Comparison of ENCODE assay signal across 23 mouse cellular contexts in genomic region chr13:96313241-96313640, GRCm38 (mm10).
DNase-seq lines count a peak whose midpoint lies in the region; ATAC-seq and TF ChIP-seq lines count a peak whose summit lies in the region.
"Had no signal": no experiment of that assay in that cellular context is flagged by ENCODE, and none has a peak within 500 bp of the region (broad histone marks: within the 10 kb centered on the region; RNA-seq: fewer than 3 reads in every experiment).

No protein-coding gene starts in this region.

- H3K4me2 ChIP-seq in forebrain, embryonic 13.5 days, result no peak overlapping the region
- no peak overlapping the region for H3K4me2 ChIP-seq in forebrain, embryonic 11.5 days (ENCODE audit: low read depth, low read length, severe bottlenecking)
- no peak overlapping the region for H3K4me2 ChIP-seq in hindbrain, embryonic 16.5 days (ENCODE audit: low read length)
- H3K4me2 ChIP-seq in hindbrain, embryonic 14.5 days (replicated peaks), result no peak overlapping the region
- H3K4me2 ChIP-seq in midbrain, embryonic 14.5 days (ENCODE audit: low read length), result no peak overlapping the region
- H3K4me2 ChIP-seq in midbrain, embryonic 15.5 days, result no peak overlapping the region
- H3K4me2 ChIP-seq in forebrain, postnatal 0 days (ENCODE audit: low read depth), result no peak overlapping the region
- H3K4me2 ChIP-seq: embryonic facial prominence, embryonic 13.5 days; intestine, embryonic 15.5 days had no signal

- no peak overlapping the region for H3K27ac ChIP-seq in forebrain, embryonic 13.5 days
- H3K27ac ChIP-seq in forebrain, embryonic 11.5 days (ENCODE audit: low read depth, low read length), result no peak overlapping the region
- H3K27ac ChIP-seq in hindbrain, embryonic 16.5 days (ENCODE audit: low read depth, low read length), result no peak overlapping the region
- no peak overlapping the region for H3K27ac ChIP-seq in hindbrain, embryonic 14.5 days
- H3K27ac ChIP-seq in midbrain, embryonic 14.5 days (replicated peaks; ENCODE audit: low read depth, low read length), result no peak overlapping the region
- no peak overlapping the region for H3K27ac ChIP-seq in midbrain, embryonic 15.5 days
- no peak overlapping the region for H3K27ac ChIP-seq in forebrain, postnatal 0 days (ENCODE audit: low read depth, low read length)
- H3K27ac ChIP-seq: embryonic facial prominence, embryonic 13.5 days; heart, embryonic 10.5 days; intestine, embryonic 15.5 days had no signal

- no peak overlapping the region for H3K9ac ChIP-seq in forebrain, embryonic 13.5 days
- no peak overlapping the region for H3K9ac ChIP-seq in forebrain, embryonic 11.5 days (ENCODE audit: low read length)
- no peak overlapping the region for H3K9ac ChIP-seq in hindbrain, embryonic 16.5 days (ENCODE audit: low read depth, low read length)
- no peak overlapping the region for H3K9ac ChIP-seq in hindbrain, embryonic 14.5 days
- H3K9ac ChIP-seq in midbrain, embryonic 14.5 days (replicated peaks; ENCODE audit: low read length), result no peak overlapping the region
- no peak overlapping the region for H3K9ac ChIP-seq in midbrain, embryonic 15.5 days
- no peak overlapping the region for H3K9ac ChIP-seq in forebrain, postnatal 0 days
- H3K9ac ChIP-seq: embryonic facial prominence, embryonic 13.5 days; intestine, embryonic 15.5 days had no signal

- peak; percentile 68 for ATAC-seq in forebrain, embryonic 13.5 days
- no peak for ATAC-seq in forebrain, embryonic 11.5 days (replicated peaks; ENCODE audit: low FRiP score)
- ATAC-seq in hindbrain, embryonic 16.5 days, result peak; percentile 79; the same call in 1 of the 2 replicates
- no peak for ATAC-seq in hindbrain, embryonic 14.5 days (ENCODE audit: low FRiP score)
- ATAC-seq in midbrain, embryonic 14.5 days (ENCODE audit: low FRiP score, low TSS enrichment), result no peak
- no peak for ATAC-seq in midbrain, embryonic 15.5 days (replicated peaks)
- ATAC-seq in forebrain, postnatal 0 days, result peak; percentile 88
- ATAC-seq: activated CD4-positive, CD25-positive, alpha-beta regulatory T cell, adult 4 months; intestine, embryonic 15.5 days; Patski had no signal

- H3K36me3 ChIP-seq in forebrain, embryonic 13.5 days (ENCODE audit: poor library complexity, severe bottlenecking), result no peaks in the 10 kb centered on the region
- no peaks in the 10 kb centered on the region for H3K36me3 ChIP-seq in forebrain, embryonic 11.5 days (ENCODE audit: control insufficient read depth, insufficient read depth, low read length)
- no peaks in the 10 kb centered on the region for H3K36me3 ChIP-seq in hindbrain, embryonic 16.5 days (ENCODE audit: control insufficient read depth, insufficient read depth, low read length)
- no peaks in the 10 kb centered on the region for H3K36me3 ChIP-seq in hindbrain, embryonic 14.5 days (replicated peaks; ENCODE audit: control insufficient read depth, insufficient read depth)
- H3K36me3 ChIP-seq in midbrain, embryonic 14.5 days (ENCODE audit: control insufficient read depth, insufficient read depth, low read length), result no peaks in the 10 kb centered on the region
- H3K36me3 ChIP-seq in midbrain, embryonic 15.5 days (replicated peaks), result no peaks in the 10 kb centered on the region
- no peaks in the 10 kb centered on the region for H3K36me3 ChIP-seq in forebrain, postnatal 0 days (ENCODE audit: insufficient read depth)
- H3K36me3 ChIP-seq: embryonic facial prominence, embryonic 13.5 days; heart, embryonic 10.5 days; intestine, embryonic 15.5 days had no signal

- 18% methylated on average over 3 of the region's 3 CpGs for WGBS in forebrain, embryonic 13.5 days
- 43% methylated on average over 3 of the region's 3 CpGs for WGBS in forebrain, embryonic 11.5 days
- 19% methylated on average over 3 of the region's 3 CpGs for WGBS in hindbrain, embryonic 16.5 days
- WGBS in hindbrain, embryonic 14.5 days, result 14% methylated on average over 3 of the region's 3 CpGs
- 26% methylated on average over 3 of the region's 3 CpGs for WGBS in midbrain, embryonic 14.5 days
- 22% methylated on average over 3 of the region's 3 CpGs for WGBS in midbrain, embryonic 15.5 days
- WGBS in forebrain, postnatal 0 days, result 12% methylated on average over 3 of the region's 3 CpGs

- no peaks in the 10 kb centered on the region for H3K27me3 ChIP-seq in forebrain, embryonic 13.5 days
- no peaks in the 10 kb centered on the region for H3K27me3 ChIP-seq in forebrain, embryonic 11.5 days (ENCODE audit: control insufficient read depth, insufficient read depth, low read length)
- no peaks in the 10 kb centered on the region for H3K27me3 ChIP-seq in hindbrain, embryonic 16.5 days (replicated peaks; ENCODE audit: control insufficient read depth, insufficient read depth, low read length)
- no peaks in the 10 kb centered on the region for H3K27me3 ChIP-seq in hindbrain, embryonic 14.5 days (ENCODE audit: control insufficient read depth, insufficient read depth, low read length)
- H3K27me3 ChIP-seq in midbrain, embryonic 14.5 days (ENCODE audit: control insufficient read depth, insufficient read depth, low read length), result no peaks in the 10 kb centered on the region
- H3K27me3 ChIP-seq in midbrain, embryonic 15.5 days (replicated peaks), result no peaks in the 10 kb centered on the region
- H3K27me3 ChIP-seq in forebrain, postnatal 0 days (ENCODE audit: insufficient read depth, low read length), result no peaks in the 10 kb centered on the region
- H3K27me3 ChIP-seq: embryonic facial prominence, embryonic 13.5 days; intestine, embryonic 15.5 days had no signal

- H3K4me3 ChIP-seq in forebrain, embryonic 13.5 days, result no peak overlapping the region
- H3K4me3 ChIP-seq in forebrain, embryonic 11.5 days (ENCODE audit: low read depth, low read length), result no peak overlapping the region
- no peak overlapping the region for H3K4me3 ChIP-seq in hindbrain, embryonic 16.5 days (ENCODE audit: low read length)
- no peak overlapping the region for H3K4me3 ChIP-seq in hindbrain, embryonic 14.5 days (replicated peaks; ENCODE audit: low read length)
- no peak overlapping the region for H3K4me3 ChIP-seq in midbrain, embryonic 14.5 days (replicated peaks; ENCODE audit: low read depth, low read length)
- no peak overlapping the region for H3K4me3 ChIP-seq in midbrain, embryonic 15.5 days
- no peak overlapping the region for H3K4me3 ChIP-seq in forebrain, postnatal 0 days (ENCODE audit: low read depth, low read length)
- H3K4me3 ChIP-seq: embryonic facial prominence, embryonic 13.5 days; heart, embryonic 10.5 days; intestine, embryonic 15.5 days had no signal

- no peak for TF ChIP-seq CTCF in forebrain, postnatal 0 days (IDR thresholded peaks at IDR 0.05; ENCODE audit: low read depth)

- no peaks in the 10 kb centered on the region for H3K9me3 ChIP-seq in forebrain, embryonic 13.5 days (replicated peaks)
- no peaks in the 10 kb centered on the region for H3K9me3 ChIP-seq in forebrain, embryonic 11.5 days (ENCODE audit: control insufficient read depth, low read length)
- no peaks in the 10 kb centered on the region; the same call in 1 of the 2 replicates for H3K9me3 ChIP-seq in hindbrain, embryonic 16.5 days (ENCODE audit: control insufficient read depth, low read length)
- no peaks in the 10 kb centered on the region for H3K9me3 ChIP-seq in hindbrain, embryonic 14.5 days (ENCODE audit: control insufficient read depth, low read length)
- H3K9me3 ChIP-seq in midbrain, embryonic 14.5 days (ENCODE audit: control insufficient read depth, low read length), result no peaks in the 10 kb centered on the region
- no peaks in the 10 kb centered on the region for H3K9me3 ChIP-seq in midbrain, embryonic 15.5 days
- no peaks in the 10 kb centered on the region for H3K9me3 ChIP-seq in forebrain, postnatal 0 days (ENCODE audit: low read length)
- H3K9me3 ChIP-seq: embryonic facial prominence, embryonic 13.5 days; heart, embryonic 10.5 days; intestine, embryonic 15.5 days had no signal

- no peaks in the 10 kb centered on the region for H3K4me1 ChIP-seq in forebrain, embryonic 13.5 days
- H3K4me1 ChIP-seq in forebrain, embryonic 11.5 days (replicated peaks; ENCODE audit: control insufficient read depth, insufficient read depth, low read length), result no peaks in the 10 kb centered on the region
- H3K4me1 ChIP-seq in hindbrain, embryonic 16.5 days (ENCODE audit: control insufficient read depth, insufficient read depth, low read depth, low read length), result no peaks in the 10 kb centered on the region
- H3K4me1 ChIP-seq in hindbrain, embryonic 14.5 days (replicated peaks; ENCODE audit: control insufficient read depth, insufficient read depth, low read length), result no peaks in the 10 kb centered on the region
- no peaks in the 10 kb centered on the region for H3K4me1 ChIP-seq in midbrain, embryonic 14.5 days (ENCODE audit: control insufficient read depth, insufficient read depth, low read length)
- no peaks in the 10 kb centered on the region for H3K4me1 ChIP-seq in midbrain, embryonic 15.5 days
- no peaks in the 10 kb centered on the region for H3K4me1 ChIP-seq in forebrain, postnatal 0 days (ENCODE audit: insufficient read depth)
- H3K4me1 ChIP-seq: embryonic facial prominence, embryonic 13.5 days; heart, embryonic 10.5 days; intestine, embryonic 15.5 days had no signal

- no peak for DNase-seq in forebrain, embryonic 11.5 days (ENCODE audit: low spot score)
- DNase-seq in hindbrain, embryonic 14.5 days (ENCODE audit: low spot score), result no peak
- peak; percentile 15 for DNase-seq in midbrain, embryonic 14.5 days
- peak; percentile 50 for DNase-seq in forebrain, postnatal 0 days
- DNase-seq in adrenal gland, postnatal 25 days, result no peak
- DNase-seq: adrenal gland, adult 2 months; adrenal gland, postnatal 36 days; cerebellum, adult 11 months; cerebellum, adult 8-10 months; cerebellum, postnatal 36 days; gastrocnemius, postnatal 10 days; heart, adult 18-20 months; heart, postnatal 10 days; heart, postnatal 4 days; kidney, adult 18-20 months had no signal

Comparison
In these comparisons a context has a peak if more than half of its experiments do, and no peak if none do; other contexts are left out.
1. ATAC-seq: peak in forebrain, embryonic 13.5 days (single experiment), hindbrain, embryonic 16.5 days (single experiment) and forebrain, postnatal 0 days (single experiment); none in forebrain, embryonic 11.5 days (single experiment), hindbrain, embryonic 14.5 days (single experiment), midbrain, embryonic 14.5 days (single experiment) and midbrain, embryonic 15.5 days (single experiment).
2. DNase-seq: peak in midbrain, embryonic 14.5 days (single experiment) and forebrain, postnatal 0 days (single experiment); none in forebrain, embryonic 11.5 days (single experiment), hindbrain, embryonic 14.5 days (single experiment) and adrenal gland, postnatal 25 days (single experiment).